Mouse (Mus musculus) neural tube, embryonic 13.5 days (tissue): ENCODE measurements at regions not wholly inside any gene's neighbourhood (a gene's known extent, or its start where the extent isn't known, plus 50 kb on each side); places are given as distances from the start of the nearest gene placed in this dataset.

ENCODE experiments used
- ATAC-seq: fragments of 200-750 bp; cut with Nextera tagmentation; 2 replicates; pipeline ENCODE4 v1.8.0; 2017; ENCODE audit warnings: low read depth, mild to moderate bottlenecking, moderate TSS enrichment, moderate library complexity
- H3K27ac ChIP-seq: fragments of 300-500 bp; sonication (generic); replicated peaks from 2 replicates; pipeline ENCODE4 v1.5.1; 2015; ENCODE audit warnings: moderate library complexity, mild to moderate bottlenecking, inconsistent platforms
- H3K27me3 ChIP-seq: fragments of 300-500 bp; sonication (generic); 2 replicates; pipeline ENCODE4 v1.6.1; 2015; ENCODE audit warnings: mild to moderate bottlenecking, inconsistent platforms
- H3K36me3 ChIP-seq: fragments of 300-500 bp; sonication (generic); 2 replicates; pipeline ENCODE4 v1.6.1; 2015; ENCODE audit warnings: mild to moderate bottlenecking, inconsistent platforms
- H3K4me1 ChIP-seq: fragments of 300-500 bp; sonication (generic); replicated peaks from 2 replicates; pipeline ENCODE4 v1.6.1; 2015; ENCODE audit warnings: inconsistent platforms
- H3K4me2 ChIP-seq: fragments of 300-500 bp; sonication (generic); 2 replicates; pipeline ENCODE4 v1.6.1; 2015; ENCODE audit warnings: inconsistent platforms, mild to moderate bottlenecking, moderate library complexity
- H3K4me3 ChIP-seq: fragments of 300-500 bp; sonication (generic); 2 replicates; pipeline ENCODE4 v1.5.1; 2015; ENCODE audit warnings: mild to moderate bottlenecking, inconsistent platforms
- H3K9ac ChIP-seq: fragments of 300-500 bp; sonication (generic); 2 replicates; pipeline ENCODE4 v1.6.1; 2015; ENCODE audit warnings: moderate library complexity, mild to moderate bottlenecking, inconsistent platforms
- H3K9me3 ChIP-seq: fragments of 300-500 bp; sonication (generic); 2 replicates; pipeline ENCODE4 v1.6.1; 2016; ENCODE audit warnings: inconsistent platforms
- WGBS: fragments of 180-500 bp; shearing (Covaris S2); methylation state at CpG from one replicate; pipeline ENCODE4 v1.1.7; 2015; 5-methylcytosine and 5-hydroxymethylcytosine counted together

- Histone ChIP-seq H3K9me3 (no peaks in the 10 kb centered on the region), H3K36me3 (no peaks in the 10 kb centered on the region), H3K27ac (peak overlapping the region; percentile 61), H3K9ac (no peak overlapping the region; the same call in 1 of the 2 replicates), H3K27me3 (no peaks in the 10 kb centered on the region), H3K4me1 (peaks cover 11% of the 10 kb centered on the region), H3K4me3 (no peak overlapping the region), H3K4me2 (peak overlapping the region; percentile 25; the same call in 1 of the 2 replicates)
- no peak for ATAC-seq
- WGBS, result 10% methylated on average over 8 of the region's 8 CpGs
Measured at GRCm38 (mm10) chr8:109012655-109013054, 481.2 kb upstream of the Pmfbp1 start.

GRCm38 (mm10) chr8:109013577-109013976 lies 480.2 kb upstream of the Pmfbp1 start:
- H3K36me3 ChIP-seq, result no peaks in the 10 kb centered on the region
- no peak overlapping the region for H3K27ac ChIP-seq
- no peak overlapping the region for H3K4me2 ChIP-seq
- WGBS, result 64% methylated on average over 7 of the region's 7 CpGs
- peaks cover 11% of the 10 kb centered on the region for H3K4me1 ChIP-seq
- H3K9me3 ChIP-seq, result no peaks in the 10 kb centered on the region
- H3K27me3 ChIP-seq, result no peaks in the 10 kb centered on the region
- H3K4me3 ChIP-seq, result no peak overlapping the region
- no peak overlapping the region for H3K9ac ChIP-seq
- no peak for ATAC-seq

DNA sequence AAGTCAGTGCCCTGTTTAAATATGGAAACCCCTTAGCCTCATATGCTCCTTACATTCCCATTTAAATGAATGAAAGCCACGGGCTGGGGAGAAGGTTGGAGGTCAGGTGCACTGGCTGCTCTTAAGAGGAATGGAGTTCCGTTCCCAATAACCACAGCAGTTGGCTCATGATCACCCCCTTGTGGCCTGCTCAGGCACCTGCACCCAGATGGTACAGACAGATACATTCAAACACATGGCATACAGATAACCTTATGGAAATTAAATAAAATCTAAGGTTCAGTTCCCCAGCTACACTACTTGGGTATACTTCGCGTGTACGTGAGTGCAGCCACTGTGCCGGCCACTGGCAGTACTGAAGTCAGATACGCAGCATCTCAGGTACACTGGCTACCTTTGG lies 479.1 kb upstream of the Pmfbp1 start:
- H3K9me3 ChIP-seq, result no peaks in the 10 kb centered on the region
- peaks cover 11% of the 10 kb centered on the region for H3K4me1 ChIP-seq
- no peak overlapping the region for H3K4me2 ChIP-seq
- no peak for ATAC-seq
- H3K4me3 ChIP-seq, result no peak overlapping the region
- H3K27me3 ChIP-seq, result no peaks in the 10 kb centered on the region
- no peak overlapping the region for H3K27ac ChIP-seq
- no peak overlapping the region for H3K9ac ChIP-seq
- WGBS, result 68% methylated on average over 7 of the region's 7 CpGs
- no peaks in the 10 kb centered on the region for H3K36me3 ChIP-seq

DNA sequence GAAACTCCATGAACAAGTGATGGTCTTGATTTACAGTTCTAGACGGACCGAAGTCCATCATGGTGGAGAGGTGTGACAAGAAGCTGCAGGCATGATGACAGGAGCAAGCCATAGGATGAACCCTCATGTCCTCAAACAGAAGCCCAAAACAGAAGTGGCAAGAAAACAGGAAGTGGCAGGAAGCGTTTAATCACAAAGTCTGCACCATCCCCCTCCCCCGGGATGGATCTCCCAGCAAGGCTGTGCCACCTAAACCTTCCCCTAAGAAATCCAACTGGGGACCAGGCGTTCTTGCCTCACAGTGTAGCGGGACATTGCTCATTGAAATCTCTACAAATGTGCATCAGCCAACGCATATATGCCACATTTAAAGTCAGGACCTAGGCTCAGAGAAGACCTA lies 474.3 kb upstream of the Pmfbp1 start:
- Histone ChIP-seq H3K4me2 (no peak overlapping the region), H3K4me3 (no peak overlapping the region), H3K27ac (no peak overlapping the region), H3K27me3 (no peaks in the 10 kb centered on the region), H3K9ac (no peak overlapping the region), H3K4me1 (no peaks in the 10 kb centered on the region), H3K36me3 (no peaks in the 10 kb centered on the region), H3K9me3 (no peaks in the 10 kb centered on the region)
- WGBS, result 86% methylated on average over 7 of the region's 7 CpGs
- no peak for ATAC-seq

GRCm38 (mm10) chr8:109020102-109020501 lies 473.7 kb upstream of the Pmfbp1 start:
- Histone ChIP-seq H3K36me3 (no peaks in the 10 kb centered on the region), H3K4me2 (no peak overlapping the region), H3K9me3 (no peaks in the 10 kb centered on the region), H3K27ac (no peak overlapping the region), H3K4me1 (no peaks in the 10 kb centered on the region), H3K4me3 (no peak overlapping the region), H3K9ac (no peak overlapping the region), H3K27me3 (no peaks in the 10 kb centered on the region)
- no peak for ATAC-seq
- WGBS, result 95% methylated on average over 4 of the region's 4 CpGs

DNA sequence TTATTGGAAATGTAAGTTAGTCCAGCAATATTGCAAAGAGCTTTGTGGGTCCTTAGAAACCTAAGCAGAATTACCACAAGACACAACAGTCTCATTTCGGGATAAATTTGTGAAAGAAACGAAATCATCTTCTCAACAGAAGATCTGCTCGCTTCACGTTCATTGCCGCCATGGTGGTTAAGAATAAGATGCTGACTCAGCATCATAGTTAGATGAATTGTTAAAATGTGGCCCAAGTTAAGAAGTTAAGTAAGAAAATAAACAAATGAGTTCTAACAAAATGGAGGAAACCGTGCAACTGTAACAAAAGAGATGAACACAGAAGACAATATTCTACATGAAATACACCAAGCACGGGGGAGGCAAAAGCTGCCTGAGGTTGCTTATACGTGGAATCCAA lies 465.9 kb upstream of the Pmfbp1 start:
- Histone ChIP-seq H3K4me3 (no peak overlapping the region), H3K9me3 (no peaks in the 10 kb centered on the region), H3K27me3 (no peaks in the 10 kb centered on the region), H3K4me2 (no peak overlapping the region), H3K4me1 (no peaks in the 10 kb centered on the region), H3K9ac (no peak overlapping the region), H3K36me3 (no peaks in the 10 kb centered on the region), H3K27ac (no peak overlapping the region)
- ATAC-seq, result no peak
- WGBS, result 89% methylated on average over 8 of the region's 8 CpGs

- ATAC-seq, result no peak
- Histone ChIP-seq H3K4me3 (no peak overlapping the region), H3K36me3 (no peaks in the 10 kb centered on the region), H3K4me1 (peaks cover 15% of the 10 kb centered on the region), H3K9me3 (peaks cover 8% of the 10 kb centered on the region), H3K4me2 (no peak overlapping the region), H3K27me3 (no peaks in the 10 kb centered on the region), H3K27ac (no peak overlapping the region), H3K9ac (no peak overlapping the region)
- WGBS, result 84% methylated on average over 4 of the region's 4 CpGs
Measured at GRCm38 (mm10) chr8:109053608-109054007, 440.2 kb upstream of the Pmfbp1 start.

DNA sequence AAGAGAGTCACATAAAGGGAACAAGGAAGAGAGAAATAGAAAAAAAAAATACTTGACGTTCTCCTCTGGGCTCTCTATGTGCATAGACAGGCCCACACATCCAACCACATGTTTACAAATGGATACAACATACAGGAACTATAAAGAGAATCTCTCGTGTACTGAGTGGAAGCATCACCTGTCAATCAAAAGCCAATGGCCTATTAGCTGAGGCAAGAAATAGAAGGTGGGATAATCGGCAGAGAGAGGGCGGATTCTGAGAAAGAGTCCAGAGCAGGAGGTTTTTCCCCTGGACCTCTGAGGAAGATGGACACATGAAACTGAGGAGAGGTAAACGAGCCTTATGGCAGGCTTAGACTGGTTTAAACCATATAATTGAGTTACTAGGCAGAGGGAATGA lies 434.7 kb upstream of the Pmfbp1 start:
- no peak for ATAC-seq
- Histone ChIP-seq H3K9ac (no peak overlapping the region), H3K36me3 (no peaks in the 10 kb centered on the region), H3K9me3 (no peaks in the 10 kb centered on the region), H3K27me3 (no peaks in the 10 kb centered on the region), H3K27ac (no peak overlapping the region), H3K4me3 (peak overlapping the region; percentile 17; the same call in 1 of the 2 replicates), H3K4me2 (no peak overlapping the region), H3K4me1 (peaks cover 16% of the 10 kb centered on the region)
- 73% methylated on average over 5 of the region's 5 CpGs for WGBS

DNA sequence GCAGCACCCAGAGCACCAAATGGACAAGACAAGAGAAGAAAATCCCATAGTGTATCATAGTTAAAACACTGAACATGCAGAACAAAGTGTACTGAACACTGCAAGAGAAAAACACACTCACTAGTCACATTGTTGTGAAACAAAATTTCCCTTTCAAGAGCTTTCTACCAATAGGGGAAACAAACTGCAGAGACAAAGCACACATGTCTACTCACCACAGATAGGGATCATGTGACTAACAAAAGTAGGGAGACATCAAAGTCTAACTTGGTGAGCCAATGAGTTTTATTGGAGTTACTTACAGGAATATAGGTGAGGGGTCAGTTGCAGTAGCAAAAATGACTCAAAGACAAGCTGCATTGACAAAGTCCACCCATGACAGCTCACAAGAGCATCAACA lies 431.5 kb upstream of the Pmfbp1 start:
- H3K9ac ChIP-seq, result no peak overlapping the region
- no peak overlapping the region for H3K4me3 ChIP-seq
- peaks cover 13% of the 10 kb centered on the region for H3K4me1 ChIP-seq
- ATAC-seq, result no peak
- H3K27ac ChIP-seq, result no peak overlapping the region
- no peaks in the 10 kb centered on the region for H3K27me3 ChIP-seq
- peaks cover 7% of the 10 kb centered on the region; the same call in 1 of the 2 replicates for H3K9me3 ChIP-seq
- H3K36me3 ChIP-seq, result no peaks in the 10 kb centered on the region
- H3K4me2 ChIP-seq, result no peak overlapping the region

GRCm38 (mm10) chr8:109073715-109074114 lies 420.1 kb upstream of the Pmfbp1 start:
- WGBS, result 86% methylated on average over 4 of the region's 4 CpGs

GRCm38 (mm10) chr8:109075006-109075405 lies 418.8 kb upstream of the Pmfbp1 start:
- 18% methylated on average over 12 of the region's 12 CpGs for WGBS
- Histone ChIP-seq H3K9ac (no peak overlapping the region), H3K27ac (no peak overlapping the region), H3K4me2 (peak overlapping the region; percentile 44), H3K4me3 (peak overlapping the region; percentile 20; the same call in 1 of the 2 replicates), H3K4me1 (no peaks in the 10 kb centered on the region), H3K27me3 (no peaks in the 10 kb centered on the region), H3K36me3 (no peaks in the 10 kb centered on the region), H3K9me3 (peaks cover 10% of the 10 kb centered on the region; the same call in 1 of the 2 replicates)
- ATAC-seq, result no peak

More at GRCm38 (mm10) chr8:109073715-109074114, 420.1 kb upstream of the Pmfbp1 start:
- Histone ChIP-seq H3K4me2 (no peak overlapping the region), H3K27ac (no peak overlapping the region), H3K27me3 (no peaks in the 10 kb centered on the region), H3K4me1 (no peaks in the 10 kb centered on the region), H3K9ac (no peak overlapping the region), H3K36me3 (no peaks in the 10 kb centered on the region), H3K4me3 (no peak overlapping the region), H3K9me3 (peaks cover 10% of the 10 kb centered on the region; the same call in 1 of the 2 replicates)
- no peak for ATAC-seq

DNA sequence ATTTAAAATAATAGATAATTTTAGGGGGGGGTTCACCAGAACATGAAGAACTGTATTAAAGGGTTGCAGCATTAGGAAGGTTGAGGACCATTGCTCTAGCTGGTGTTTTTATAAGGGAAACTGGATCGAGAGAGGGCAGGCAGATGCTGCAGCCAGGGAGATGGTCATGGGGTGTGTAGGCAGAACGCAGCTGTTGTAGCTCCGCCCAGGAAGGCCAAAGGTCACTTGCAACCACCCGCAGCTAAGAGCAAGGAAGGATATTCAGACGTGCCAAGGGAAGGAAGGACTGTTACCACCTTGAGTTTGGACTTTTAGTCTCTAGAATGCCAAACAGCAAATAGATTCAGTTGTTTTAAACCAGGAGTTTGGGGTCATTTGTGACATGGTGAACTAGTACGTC lies 414.6 kb upstream of the Pmfbp1 start:
- 71% methylated on average over 6 of the region's 6 CpGs for WGBS
- ATAC-seq, result no peak
- H3K4me3 ChIP-seq, result no peak overlapping the region
- H3K4me2 ChIP-seq, result no peak overlapping the region
- no peaks in the 10 kb centered on the region for H3K27me3 ChIP-seq
- no peak overlapping the region for H3K9ac ChIP-seq
- no peaks in the 10 kb centered on the region for H3K4me1 ChIP-seq
- H3K27ac ChIP-seq, result no peak overlapping the region
- no peaks in the 10 kb centered on the region for H3K36me3 ChIP-seq
- peaks cover 16% of the 10 kb centered on the region; the same call in 1 of the 2 replicates for H3K9me3 ChIP-seq

- Histone ChIP-seq H3K27me3 (no peaks in the 10 kb centered on the region), H3K4me2 (no peak overlapping the region), H3K4me3 (no peak overlapping the region), H3K9ac (no peak overlapping the region), H3K9me3 (peaks cover 16% of the 10 kb centered on the region; the same call in 1 of the 2 replicates), H3K36me3 (no peaks in the 10 kb centered on the region), H3K4me1 (no peaks in the 10 kb centered on the region), H3K27ac (no peak overlapping the region)
- 88% methylated on average over 5 of the region's 5 CpGs for WGBS
- no peak for ATAC-seq
Measured at GRCm38 (mm10) chr8:109081295-109081694, 412.5 kb upstream of the Pmfbp1 start.
